Mouse (Mus musculus) hindbrain, embryonic 15.5 days (tissue): ENCODE measurements around the gene Fam57b. TPM values are rescaled to one million over a fixed set of nuclear protein-coding genes. Genes with fewer than 3 reads are reported as not detected.
A peak's percentile ranks its signal among the peaks of the same experiment; 100 is the strongest.

Experiments used
- ATAC-seq: fragments of 200-750 bp; cut with Nextera tagmentation; 2 replicates; pipeline ENCODE4 v1.8.0; 2017; ENCODE audit warnings: low read depth, moderate number of reproducible peaks, moderate TSS enrichment; ENCODE audit not compliant: low FRiP score
- H3K27ac ChIP-seq: fragments of 300-500 bp; sonication (generic); replicated peaks from 2 replicates; pipeline ENCODE4 v1.5.1; 2015; ENCODE audit warnings: mild to moderate bottlenecking, inconsistent platforms
- H3K27me3 ChIP-seq: fragments of 300-500 bp; sonication (generic); 2 replicates; pipeline ENCODE4 v1.6.1; 2015; ENCODE audit warnings: control low read depth, inconsistent platforms
- H3K36me3 ChIP-seq: fragments of 300-500 bp; sonication (generic); 2 replicates; pipeline ENCODE4 v1.6.1; 2015; ENCODE audit warnings: control low read depth, inconsistent platforms
- H3K4me1 ChIP-seq: fragments of 300-500 bp; sonication (generic); replicated peaks from 2 replicates; pipeline ENCODE4 v1.6.1; 2015; ENCODE audit warnings: control low read depth, inconsistent platforms
- H3K4me2 ChIP-seq: fragments of 300-500 bp; sonication (generic); 2 replicates; pipeline ENCODE4 v1.6.1; 2015; ENCODE audit warnings: moderate library complexity, mild to moderate bottlenecking, inconsistent platforms
- H3K4me3 ChIP-seq: fragments of 300-500 bp; sonication (generic); 2 replicates; pipeline ENCODE4 v1.5.1; 2015; ENCODE audit warnings: mild to moderate bottlenecking, inconsistent platforms
- H3K9ac ChIP-seq: fragments of 300-500 bp; sonication (generic); 2 replicates; pipeline ENCODE4 v1.6.1; 2015; ENCODE audit warnings: inconsistent platforms
- H3K9me3 ChIP-seq: fragments of 300-500 bp; sonication (generic); 2 replicates; pipeline ENCODE4 v1.6.1; 2016; ENCODE audit warnings: control low read depth, inconsistent platforms
- WGBS: fragments of 180-500 bp; shearing (Covaris S2); methylation state at CpG from one replicate; pipeline ENCODE4 v1.1.7; 2015; 5-methylcytosine and 5-hydroxymethylcytosine counted together
- polyA plus RNA-seq: library from polyadenylated mRNA; unstranded; fragments of >200 nt; fragmentation: Nextera tagmentation; extraction: Ambion mirVana; gene quantifications from 2 replicates; pipeline ENCODE4 v1.2.1, GENCODE M21; 2015

Gene Fam57b
- polyA plus RNA-seq, 1 experiment from 2014 or later = 60.8 TPM

GRCm38 (mm10) chr7:126793456-126794270, 3.8 kb upstream of the Fam57b start:
- WGBS = 78% methylated on average over 4 of the region's 4 CpGs
- no peak for ATAC-seq
- H3K4me3 ChIP-seq = no peak overlapping the region
- no peak overlapping the region for H3K27ac ChIP-seq
- H3K9ac ChIP-seq = no peak overlapping the region
- peaks cover 39% of the 10 kb centered on the region for H3K36me3 ChIP-seq
- H3K27me3 ChIP-seq = no peaks in the 10 kb centered on the region
- no peaks in the 10 kb centered on the region for H3K9me3 ChIP-seq
- H3K4me2 ChIP-seq = no peak overlapping the region
- H3K4me1 ChIP-seq = peaks cover 59% of the 10 kb centered on the region

GRCm38 (mm10) chr7:126794271-126794605, 3.2 kb upstream of the Fam57b start:
- Histone ChIP-seq H3K9me3 (no peaks in the 10 kb centered on the region), H3K9ac (no peak overlapping the region), H3K4me2 (no peak overlapping the region), H3K4me3 (no peak overlapping the region), H3K4me1 (peaks cover 59% of the 10 kb centered on the region), H3K27ac (no peak overlapping the region), H3K36me3 (peaks cover 34% of the 10 kb centered on the region), H3K27me3 (no peaks in the 10 kb centered on the region)
- no peak for ATAC-seq
- 74% methylated on average over 4 of the region's 4 CpGs for WGBS

GRCm38 (mm10) chr7:126795387-126796317, 1.8 kb upstream of the Fam57b start:
- Histone ChIP-seq H3K4me1 (peaks cover 57% of the 10 kb centered on the region), H3K4me2 (no peak overlapping the region), H3K27me3 (no peaks in the 10 kb centered on the region), H3K9me3 (no peaks in the 10 kb centered on the region), H3K36me3 (peaks cover 26% of the 10 kb centered on the region), H3K9ac (no peak overlapping the region), H3K4me3 (no peak overlapping the region), H3K27ac (0 out of 2 replicates have a peak overlapping the region, but pooled peaks have one; percentile 2)
- ATAC-seq = no peak
- WGBS = 74% methylated on average over 16 of the region's 16 CpGs

- peaks cover 26% of the 10 kb centered on the region for H3K36me3 ChIP-seq
Measured at GRCm38 (mm10) chr7:126796350-126796932, 1.0 kb upstream of the Fam57b start.

GRCm38 (mm10) chr7:126798127-126799049, 920 bp downstream of the Fam57b start:
- H3K4me3 ChIP-seq = peak overlapping the region; percentile 69
- H3K4me2 ChIP-seq = peak overlapping the region; percentile 82
- no peak for ATAC-seq
- no peaks in the 10 kb centered on the region for H3K27me3 ChIP-seq
- peaks cover 40% of the 10 kb centered on the region for H3K4me1 ChIP-seq
- H3K9ac ChIP-seq = peak overlapping the region; percentile 76
- WGBS = under 1% methylated on average over 40 of the region's 40 CpGs
- peak overlapping the region; percentile 88 for H3K27ac ChIP-seq
- H3K36me3 ChIP-seq = peaks cover 26% of the 10 kb centered on the region
- H3K9me3 ChIP-seq = no peaks in the 10 kb centered on the region

More at GRCm38 (mm10) chr7:126796350-126796932, 1.0 kb upstream of the Fam57b start:
- Histone ChIP-seq H3K4me3 (peak overlapping the region; percentile 69), H3K9ac (0 out of 2 replicates have a peak overlapping the region, but pooled peaks have one; percentile 76), H3K27me3 (no peaks in the 10 kb centered on the region), H3K9me3 (no peaks in the 10 kb centered on the region), H3K27ac (0 out of 2 replicates have a peak overlapping the region, but pooled peaks have one; percentile 2), H3K4me1 (peaks cover 51% of the 10 kb centered on the region), H3K4me2 (peak overlapping the region; percentile 82)
- no peak for ATAC-seq
- 64% methylated on average over 8 of the region's 8 CpGs for WGBS

- peak overlapping the region; percentile 82 for H3K4me2 ChIP-seq
- peaks cover 40% of the 10 kb centered on the region for H3K4me1 ChIP-seq
- under 1% methylated on average over 34 of the region's 36 CpGs for WGBS
- ATAC-seq = peak; percentile 97
- H3K27me3 ChIP-seq = no peaks in the 10 kb centered on the region
- no peaks in the 10 kb centered on the region for H3K9me3 ChIP-seq
- H3K4me3 ChIP-seq = peak overlapping the region; percentile 69
- peaks cover 24% of the 10 kb centered on the region for H3K36me3 ChIP-seq
- H3K9ac ChIP-seq = peak overlapping the region; percentile 76
- peak overlapping the region; percentile 88 for H3K27ac ChIP-seq
Measured at GRCm38 (mm10) chr7:126799050-126799467, 1.6 kb downstream of the Fam57b start.

- Histone ChIP-seq H3K4me3 (peak overlapping the region; percentile 69), H3K27ac (peak overlapping the region; percentile 88), H3K4me2 (peak overlapping the region; percentile 82), H3K36me3 (peaks cover 18% of the 10 kb centered on the region), H3K4me1 (peaks cover 40% of the 10 kb centered on the region), H3K9me3 (no peaks in the 10 kb centered on the region), H3K9ac (peak overlapping the region; percentile 54), H3K27me3 (no peaks in the 10 kb centered on the region)
- peak; percentile 93 for ATAC-seq
- 2% methylated on average over 37 of the region's 38 CpGs for WGBS
Measured at GRCm38 (mm10) chr7:126799468-126800268, 2.2 kb downstream of the Fam57b start.

GRCm38 (mm10) chr7:126800269-126801056, 3.0 kb downstream of the Fam57b start:
- H3K4me2 ChIP-seq = peak overlapping the region; percentile 82
- H3K4me1 ChIP-seq = peaks cover 39% of the 10 kb centered on the region
- no peak for ATAC-seq
- H3K27me3 ChIP-seq = no peaks in the 10 kb centered on the region
- peak overlapping the region; percentile 54 for H3K9ac ChIP-seq
- 47% methylated on average over 5 of the region's 5 CpGs for WGBS
- H3K36me3 ChIP-seq = peaks cover 10% of the 10 kb centered on the region
- H3K27ac ChIP-seq = peak overlapping the region; percentile 88
- peak overlapping the region; percentile 69 for H3K4me3 ChIP-seq
- H3K9me3 ChIP-seq = no peaks in the 10 kb centered on the region

- Histone ChIP-seq H3K36me3 (peaks cover 5% of the 10 kb centered on the region), H3K9ac (no peak overlapping the region), H3K4me2 (no peak overlapping the region), H3K9me3 (no peaks in the 10 kb centered on the region), H3K4me1 (peaks cover 33% of the 10 kb centered on the region), H3K27me3 (no peaks in the 10 kb centered on the region), H3K4me3 (no peak overlapping the region), H3K27ac (no peak overlapping the region)
- WGBS = 97% methylated on average over 16 of the region's 16 CpGs
- ATAC-seq = no peak
Measured at GRCm38 (mm10) chr7:126801057-126801422, 3.6 kb downstream of the Fam57b start.
